Mouse (Mus musculus): ENCODE data around the gene She. TPM values are rescaled to one million over a fixed set of nuclear protein-coding genes. Genes with fewer than 3 reads are reported as not detected.

She gene
- polyA plus RNA-seq, 1 experiment from 2014 or later = 2.5 TPM

- 82% methylated on average over 4 of the region's 4 CpGs for WGBS
- H3K4me3 ChIP-seq = no peak overlapping the region
- ATAC-seq (ENCODE audit: low read depth) = no peak
These were observed 45.3 kb downstream of the She start for GRCm38 (mm10) chr3:89876469-89876868.

GRCm38 (mm10) chr3:89877129-89877528, 46.0 kb downstream of the She start:
- 85% methylated on average over 8 of the region's 8 CpGs for WGBS
- Histone ChIP-seq H3K4me1 (replicated peaks) (no peaks in the 10 kb centered on the region), H3K4me3 (no peak overlapping the region), H3K27me3 (no peaks in the 10 kb centered on the region), H3K36me3 (no peaks in the 10 kb centered on the region), H3K9ac (no peak overlapping the region), H3K4me2 (no peak overlapping the region), H3K27ac (replicated peaks) (no peak overlapping the region), H3K9me3 (no peaks in the 10 kb centered on the region)
- ATAC-seq (ENCODE audit: low read depth) = no peak

More at GRCm38 (mm10) chr3:89876469-89876868, 45.3 kb downstream of the She start:
- no peaks in the 10 kb centered on the region for H3K36me3 ChIP-seq
- H3K4me2 ChIP-seq = no peak overlapping the region
- H3K27ac ChIP-seq (replicated peaks) = no peak overlapping the region
- no peaks in the 10 kb centered on the region for H3K4me1 ChIP-seq (replicated peaks)
- no peak overlapping the region for H3K9ac ChIP-seq
- no peaks in the 10 kb centered on the region for H3K27me3 ChIP-seq
- no peaks in the 10 kb centered on the region for H3K9me3 ChIP-seq

GRCm38 (mm10) chr3:89878456-89878855, 47.3 kb downstream of the She start:
- no peaks in the 10 kb centered on the region for H3K9me3 ChIP-seq
- no peak overlapping the region for H3K4me2 ChIP-seq
- ATAC-seq (ENCODE audit: low read depth) = no peak
- no peak overlapping the region for H3K27ac ChIP-seq (replicated peaks)
- H3K27me3 ChIP-seq = no peaks in the 10 kb centered on the region
- no peak overlapping the region for H3K9ac ChIP-seq
- H3K36me3 ChIP-seq = no peaks in the 10 kb centered on the region
- 66% methylated on average over 3 of the region's 3 CpGs for WGBS
- no peaks in the 10 kb centered on the region for H3K4me1 ChIP-seq (replicated peaks)
- no peak overlapping the region for H3K4me3 ChIP-seq

- Histone ChIP-seq H3K9me3 (no peaks in the 10 kb centered on the region), H3K4me2 (no peak overlapping the region), H3K36me3 (no peaks in the 10 kb centered on the region), H3K9ac (no peak overlapping the region), H3K27ac (replicated peaks) (no peak overlapping the region), H3K4me1 (replicated peaks) (no peaks in the 10 kb centered on the region), H3K27me3 (no peaks in the 10 kb centered on the region), H3K4me3 (no peak overlapping the region)
- WGBS = 70% methylated on average over 3 of the region's 3 CpGs
- no peak for ATAC-seq (ENCODE audit: low read depth)
These were observed 48.2 kb downstream of the She start for GRCm38 (mm10) chr3:89879326-89879725.

GRCm38 (mm10) chr3:89880036-89880851, 49.1 kb downstream of the She start:
- no peak overlapping the region for H3K4me2 ChIP-seq
- no peaks in the 10 kb centered on the region for H3K4me1 ChIP-seq (replicated peaks)
- H3K9me3 ChIP-seq = no peaks in the 10 kb centered on the region
- no peak overlapping the region for H3K9ac ChIP-seq
- H3K36me3 ChIP-seq = no peaks in the 10 kb centered on the region
- 82% methylated on average over 5 of the region's 5 CpGs for WGBS
- H3K27ac ChIP-seq (replicated peaks) = no peak overlapping the region
- ATAC-seq (ENCODE audit: low read depth) = no peak
- no peak overlapping the region for H3K4me3 ChIP-seq
- no peaks in the 10 kb centered on the region for H3K27me3 ChIP-seq

- Histone ChIP-seq H3K9me3 (no peaks in the 10 kb centered on the region), H3K4me2 (no peak overlapping the region), H3K4me3 (no peak overlapping the region), H3K4me1 (replicated peaks) (no peaks in the 10 kb centered on the region), H3K9ac (no peak overlapping the region), H3K36me3 (no peaks in the 10 kb centered on the region), H3K27ac (replicated peaks) (no peak overlapping the region), H3K27me3 (no peaks in the 10 kb centered on the region)
- no peak for ATAC-seq (ENCODE audit: low read depth)
- 81% methylated on average over 8 of the region's 8 CpGs for WGBS
These were observed 51.5 kb downstream of the She start for GRCm38 (mm10) chr3:89882556-89883181.

GRCm38 (mm10) chr3:89883582-89884041, 52.4 kb downstream of the She start:
- 93% methylated on average over 4 of the region's 4 CpGs for WGBS
- H3K9me3 ChIP-seq = no peaks in the 10 kb centered on the region
- H3K9ac ChIP-seq = no peak overlapping the region
- ATAC-seq (ENCODE audit: low read depth) = no peak
- no peak overlapping the region for H3K27ac ChIP-seq (replicated peaks)
- H3K27me3 ChIP-seq = no peaks in the 10 kb centered on the region
- H3K36me3 ChIP-seq = no peaks in the 10 kb centered on the region
- H3K4me1 ChIP-seq (replicated peaks) = no peaks in the 10 kb centered on the region
- no peak overlapping the region for H3K4me2 ChIP-seq
- H3K4me3 ChIP-seq = no peak overlapping the region

- H3K9me3 ChIP-seq = no peaks in the 10 kb centered on the region
- ATAC-seq (ENCODE audit: low read depth) = no peak
- H3K9ac ChIP-seq = no peak overlapping the region
- H3K27ac ChIP-seq (replicated peaks) = no peak overlapping the region
- no peaks in the 10 kb centered on the region for H3K27me3 ChIP-seq
- H3K4me1 ChIP-seq (replicated peaks) = no peaks in the 10 kb centered on the region
- no peak overlapping the region for H3K4me2 ChIP-seq
- no peaks in the 10 kb centered on the region for H3K36me3 ChIP-seq
- 95% methylated on average over 11 of the region's 11 CpGs for WGBS
- no peak overlapping the region for H3K4me3 ChIP-seq
These were observed 54.6 kb downstream of the She start for GRCm38 (mm10) chr3:89885766-89886165.

GRCm38 (mm10) chr3:89887582-89888230, 56.5 kb downstream of the She start:
- WGBS = 91% methylated on average over 7 of the region's 7 CpGs
- Histone ChIP-seq H3K27ac (replicated peaks) (no peak overlapping the region), H3K4me3 (no peak overlapping the region), H3K4me2 (no peak overlapping the region), H3K27me3 (no peaks in the 10 kb centered on the region), H3K36me3 (no peaks in the 10 kb centered on the region), H3K9me3 (no peaks in the 10 kb centered on the region), H3K9ac (no peak overlapping the region), H3K4me1 (replicated peaks) (no peaks in the 10 kb centered on the region)
- no peak for ATAC-seq (ENCODE audit: low read depth)

- Histone ChIP-seq H3K4me3 (no peak overlapping the region), H3K4me2 (no peak overlapping the region), H3K27ac (replicated peaks) (no peak overlapping the region), H3K4me1 (replicated peaks) (no peaks in the 10 kb centered on the region), H3K9ac (no peak overlapping the region), H3K9me3 (no peaks in the 10 kb centered on the region), H3K27me3 (no peaks in the 10 kb centered on the region), H3K36me3 (no peaks in the 10 kb centered on the region)
- 67% methylated on average over 8 of the region's 8 CpGs for WGBS
- ATAC-seq (ENCODE audit: low read depth) = no peak
These were observed 58.8 kb downstream of the She start for GRCm38 (mm10) chr3:89889841-89890430.

- no peak overlapping the region for H3K4me3 ChIP-seq
- ATAC-seq (ENCODE audit: low read depth) = no peak
- H3K9me3 ChIP-seq = no peaks in the 10 kb centered on the region
- H3K36me3 ChIP-seq = no peaks in the 10 kb centered on the region
- H3K4me2 ChIP-seq = no peak overlapping the region
- H3K27me3 ChIP-seq = no peaks in the 10 kb centered on the region
- no peak overlapping the region for H3K27ac ChIP-seq (replicated peaks)
- H3K4me1 ChIP-seq (replicated peaks) = 0 out of 2 replicates have a peak, but pooled peaks cover 5% of the 10 kb centered on the region
- no peak overlapping the region for H3K9ac ChIP-seq
These were observed 60.5 kb downstream of the She start for GRCm38 (mm10) chr3:89891696-89892095.

GRCm38 (mm10) chr3:89892517-89893106, 61.4 kb downstream of the She start:
- no peaks in the 10 kb centered on the region for H3K27me3 ChIP-seq
- WGBS = 86% methylated on average over 5 of the region's 5 CpGs
- H3K36me3 ChIP-seq = no peaks in the 10 kb centered on the region
- H3K27ac ChIP-seq (replicated peaks) = no peak overlapping the region
- H3K9me3 ChIP-seq = no peaks in the 10 kb centered on the region
- ATAC-seq (ENCODE audit: low read depth) = no peak
- H3K4me2 ChIP-seq = no peak overlapping the region
- no peak overlapping the region for H3K4me3 ChIP-seq
- no peak overlapping the region for H3K9ac ChIP-seq
- peaks cover 11% of the 10 kb centered on the region; the same call in 1 of the 2 replicates for H3K4me1 ChIP-seq (replicated peaks)

Measured in neural tube, embryonic 13.5 days (tissue).